Mouse (Mus musculus): ENCODE data around the gene Rchy1.

DNA sequence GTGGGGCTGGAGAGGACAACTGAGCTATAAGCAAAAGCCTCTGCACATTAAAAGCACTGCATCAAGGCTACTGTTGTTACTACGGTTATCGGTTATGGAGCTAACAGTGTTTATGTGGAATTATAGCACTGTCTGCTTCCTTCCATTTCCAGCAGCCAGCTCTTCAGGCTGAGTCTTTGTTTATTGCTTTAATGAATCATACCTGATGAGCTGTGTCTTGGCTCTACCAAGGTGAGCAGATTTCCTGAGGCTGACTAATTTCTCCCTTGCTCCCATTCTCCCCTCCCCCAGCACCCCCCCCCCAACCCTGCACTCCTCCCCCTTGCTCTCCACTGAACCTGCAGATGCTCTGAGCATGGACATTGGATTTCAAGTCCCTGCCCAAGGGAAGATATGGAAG, 24.9 kb upstream of the Rchy1 start:
- TF ChIP-seq CTCF (IDR thresholded peaks at IDR 0.05; ENCODE audit: insufficient read depth, low read length), result no peak
- no peak for TF ChIP-seq POLR2A (IDR thresholded peaks at IDR 0.05; ENCODE audit: borderline replicate concordance, extremely low read depth, low read depth, low read length)
